Mouse (Mus musculus) erythroblast, embryonic 14.5 days (primary cell): Measurements from ENCODE around the gene Zfp354c. TPM values are rescaled to one million over a fixed set of nuclear protein-coding genes. Genes with fewer than 3 reads are reported as not detected.

ENCODE experiments used
- H3K27me3 ChIP-seq: 2 replicates; pipeline ENCODE4 v1.6.1; 2012; ENCODE audit warnings: inconsistent platforms; ENCODE audit not compliant: control insufficient read depth
- H3K36me3 ChIP-seq: 2 replicates; pipeline ENCODE4 v1.6.1; 2012; ENCODE audit warnings: mild to moderate bottlenecking, inconsistent platforms; ENCODE audit not compliant: control insufficient read depth
- H3K4me1 ChIP-seq: 2 replicates; pipeline ENCODE4 v1.6.1; 2012; ENCODE audit warnings: inconsistent platforms; ENCODE audit not compliant: control insufficient read depth
- H3K4me3 ChIP-seq: replicated peaks from 2 replicates; pipeline ENCODE3; 2012; ENCODE audit warnings: moderate library complexity, mild to moderate bottlenecking, inconsistent platforms
- H3K9me3 ChIP-seq: 2 replicates; pipeline ENCODE4 v1.6.1; 2012; ENCODE audit warnings: low read length, inconsistent platforms, mixed read lengths; ENCODE audit not compliant: control insufficient read depth
- GATA1 ChIP-seq: IDR thresholded peaks from 2 replicates; pipeline ENCODE4 v1.6.1; 2012; ENCODE audit warnings: low read length, inconsistent platforms, mixed read lengths
- TAL1 ChIP-seq: IDR thresholded peaks from 3 replicates; pipeline ENCODE4 v1.6.1; 2012; ENCODE audit warnings: low read length, inconsistent platforms, mixed read lengths
- polyA plus RNA-seq: library from polyadenylated mRNA; stranded (reverse); fragments of >175 nt; gene quantifications from 2 replicates; pipeline ENCODE4 v1.2.3, GENCODE M21; 2012

The Zfp354c gene
- polyA plus RNA-seq, 1 experiment, result not detected

- no peaks in the 10 kb centered on the region for H3K27me3 ChIP-seq
- H3K4me1 ChIP-seq, result no peaks in the 10 kb centered on the region
- TF ChIP-seq TAL1, result no peak
- TF ChIP-seq GATA1, result no peak
- H3K9me3 ChIP-seq, result peaks cover 13% of the 10 kb centered on the region
- H3K36me3 ChIP-seq, result peaks cover 2% of the 10 kb centered on the region; the same call in 1 of the 2 replicates
- no peak overlapping the region for H3K4me3 ChIP-seq
Observed at GRCm38 (mm10) chr11:50835727-50836126, 8.2 kb upstream of the Zfp354c start.

DNA sequence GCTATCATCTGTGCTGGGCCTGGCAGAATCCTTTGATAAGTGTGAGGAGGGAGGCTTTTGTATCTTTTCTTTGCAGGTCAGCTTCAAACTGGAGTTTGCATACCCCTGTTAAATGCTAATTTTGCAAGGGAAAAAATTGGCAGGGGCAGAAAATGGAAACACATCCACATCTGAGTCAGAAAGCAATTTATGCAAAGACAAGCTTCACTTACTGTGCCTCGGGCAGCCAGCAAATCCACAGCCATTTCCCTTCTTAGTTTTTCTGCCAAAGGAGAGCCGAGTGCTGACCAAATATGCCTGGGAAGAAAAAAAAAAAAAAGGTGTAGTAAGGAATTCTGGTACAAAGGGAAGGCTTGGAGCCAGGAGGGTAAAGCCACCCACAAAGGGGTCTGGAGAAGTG lies 1.3 kb downstream of the Zfp354c start:
- H3K36me3 ChIP-seq, result no peaks in the 10 kb centered on the region
- peaks cover 11% of the 10 kb centered on the region for H3K4me1 ChIP-seq
- H3K4me3 ChIP-seq, result no peak overlapping the region
- H3K9me3 ChIP-seq, result no peaks in the 10 kb centered on the region
- H3K27me3 ChIP-seq, result no peaks in the 10 kb centered on the region
- no peak for TF ChIP-seq TAL1
- no peak for TF ChIP-seq GATA1

DNA sequence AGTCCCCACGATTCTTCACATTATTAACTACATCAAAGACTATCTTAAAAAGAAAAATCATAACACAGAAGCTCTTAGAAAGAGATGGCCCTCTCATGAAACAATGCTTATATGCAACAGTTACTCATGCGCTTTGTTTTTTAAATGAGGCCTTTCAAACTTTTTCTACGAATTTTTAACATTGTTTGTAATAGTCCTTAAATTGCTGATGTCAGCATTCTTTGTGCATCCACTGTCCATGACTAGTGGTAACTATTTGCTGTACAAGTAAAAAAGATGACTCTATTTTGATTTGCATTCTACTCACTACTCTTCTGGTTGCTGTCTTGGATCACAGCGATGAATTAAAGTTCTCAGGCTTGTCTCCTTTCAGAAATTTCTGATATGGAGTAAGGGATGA lies 13.3 kb downstream of the Zfp354c start:
- TF ChIP-seq TAL1 (no peak), GATA1 (no peak)
- Histone ChIP-seq H3K9me3 (peaks cover 25% of the 10 kb centered on the region), H3K4me3 (no peak overlapping the region), H3K4me1 (no peaks in the 10 kb centered on the region), H3K36me3 (peaks cover 5% of the 10 kb centered on the region), H3K27me3 (no peaks in the 10 kb centered on the region)

DNA sequence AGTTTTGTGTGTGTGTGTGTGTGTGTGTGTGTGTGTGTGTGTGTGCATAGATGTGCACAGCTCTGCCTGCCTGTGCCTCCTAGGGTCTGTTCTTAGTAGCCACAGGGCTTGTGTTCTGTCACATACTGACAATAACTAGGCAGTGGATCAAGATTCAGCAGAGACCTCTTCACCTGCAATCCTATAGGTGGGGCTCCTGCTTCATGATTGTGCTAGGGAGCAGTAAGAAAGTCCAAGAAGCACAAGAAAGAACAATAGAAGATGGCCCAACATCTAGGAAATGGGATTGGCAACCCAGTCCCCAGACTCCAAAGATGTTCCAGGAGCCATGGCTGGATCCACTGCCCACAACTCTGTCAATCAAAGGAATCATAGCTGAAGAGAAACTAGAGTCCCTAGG lies 28.7 kb downstream of the Zfp354c start:
- no peaks in the 10 kb centered on the region for H3K27me3 ChIP-seq
- peaks cover 5% of the 10 kb centered on the region for H3K9me3 ChIP-seq
- TF ChIP-seq GATA1, result no peak
- TF ChIP-seq TAL1, result no peak
- H3K36me3 ChIP-seq, result no peaks in the 10 kb centered on the region
- H3K4me1 ChIP-seq, result no peaks in the 10 kb centered on the region
- H3K4me3 ChIP-seq, result no peak overlapping the region

DNA sequence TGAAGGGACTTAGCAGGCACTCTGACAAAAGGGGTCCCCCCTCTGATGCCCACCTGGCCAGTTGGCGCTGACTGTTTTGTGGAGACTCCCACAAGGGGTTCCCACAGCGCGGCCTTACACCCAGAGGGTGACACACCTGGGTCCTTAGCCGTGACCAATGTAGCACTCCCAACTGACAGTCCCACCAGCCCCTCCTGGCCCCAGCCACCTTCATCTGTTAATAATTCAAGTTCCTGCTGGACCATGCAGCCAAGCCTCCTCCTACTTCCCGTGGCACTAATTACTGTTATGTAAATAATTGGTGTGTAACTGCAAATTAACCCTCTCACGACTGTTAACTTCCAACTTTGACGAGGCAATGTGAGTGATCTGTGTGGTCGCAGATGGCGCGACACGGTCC lies 29.9 kb downstream of the Zfp354c start:
- H3K4me1 ChIP-seq, result no peaks in the 10 kb centered on the region
- no peaks in the 10 kb centered on the region for H3K27me3 ChIP-seq
- no peaks in the 10 kb centered on the region for H3K36me3 ChIP-seq
- TF ChIP-seq TAL1, result no peak
- H3K9me3 ChIP-seq, result no peaks in the 10 kb centered on the region; the same call in 1 of the 2 replicates
- no peak overlapping the region for H3K4me3 ChIP-seq

DNA sequence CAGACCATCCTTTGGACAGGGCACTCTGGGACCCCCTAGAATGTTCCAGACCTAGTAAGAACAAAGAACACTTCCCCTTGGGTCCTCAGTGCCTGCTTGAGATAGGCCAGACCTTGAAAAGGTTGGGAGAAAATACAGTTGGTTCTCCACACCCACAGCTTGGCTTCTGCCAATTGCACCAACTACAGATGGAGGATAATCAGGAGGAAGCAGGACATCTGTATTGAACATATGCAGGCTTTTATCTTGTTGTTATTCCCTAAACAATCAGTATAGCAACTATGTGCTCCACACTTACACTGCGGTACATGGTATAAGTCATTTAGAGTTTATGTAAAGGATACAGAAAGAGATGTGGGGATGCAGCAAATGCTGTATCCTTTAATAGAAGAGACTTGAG lies 56.5 kb downstream of the Zfp354c start:
- no peak for TF ChIP-seq TAL1
- no peak for TF ChIP-seq GATA1
- Histone ChIP-seq H3K27me3 (no peaks in the 10 kb centered on the region), H3K4me1 (no peaks in the 10 kb centered on the region; the same call in 1 of the 2 replicates), H3K9me3 (no peaks in the 10 kb centered on the region), H3K36me3 (no peaks in the 10 kb centered on the region), H3K4me3 (no peak overlapping the region)

DNA sequence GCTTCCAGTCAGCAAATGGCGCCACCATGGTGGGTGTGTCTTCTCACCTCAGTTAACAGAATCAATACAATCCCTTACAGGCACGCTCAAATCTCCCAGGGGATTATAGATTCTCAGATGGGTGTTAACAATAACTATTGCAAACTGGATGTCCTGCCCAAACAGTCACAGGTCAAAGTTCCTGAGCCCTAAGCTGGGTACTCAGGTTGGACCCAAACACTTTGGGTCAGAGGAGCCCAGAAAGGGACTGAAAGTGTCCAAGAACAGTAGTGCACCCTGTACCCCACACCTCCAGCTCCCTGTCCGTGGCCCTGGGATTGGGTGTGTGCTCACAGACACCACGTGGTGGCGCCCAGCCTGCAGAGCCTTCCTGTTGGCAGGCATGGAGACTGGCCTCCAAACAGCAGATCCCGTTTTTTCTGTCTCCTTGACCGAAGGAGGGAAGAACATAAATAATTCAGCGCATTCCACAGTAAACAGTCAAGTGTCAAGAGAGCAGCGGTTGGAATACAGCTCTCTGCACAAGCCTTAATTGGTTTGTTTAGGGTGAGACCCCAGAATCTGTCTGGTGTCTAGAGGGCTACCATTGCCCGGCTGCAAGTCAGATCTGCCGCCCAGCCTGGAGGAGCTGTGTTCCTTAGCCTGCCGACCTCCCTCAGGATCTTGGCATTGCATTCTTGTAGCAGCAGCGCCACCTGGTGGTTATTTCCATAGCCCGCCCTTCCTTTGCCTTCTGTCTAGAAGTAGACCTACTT lies 58.4 kb downstream of the Zfp354c start:
- H3K4me3 ChIP-seq, result no peak overlapping the region
- no peak for TF ChIP-seq GATA1
- no peak for TF ChIP-seq TAL1
- no peaks in the 10 kb centered on the region for H3K27me3 ChIP-seq
- no peaks in the 10 kb centered on the region; the same call in 1 of the 2 replicates for H3K4me1 ChIP-seq
- H3K9me3 ChIP-seq, result no peaks in the 10 kb centered on the region
- H3K36me3 ChIP-seq, result no peaks in the 10 kb centered on the region

GRCm38 (mm10) chr11:50767039-50767438 lies 60.5 kb downstream of the Zfp354c start:
- no peak for TF ChIP-seq TAL1
- TF ChIP-seq GATA1, result no peak
- H3K4me3 ChIP-seq, result no peak overlapping the region
- no peaks in the 10 kb centered on the region; the same call in 1 of the 2 replicates for H3K4me1 ChIP-seq
- H3K27me3 ChIP-seq, result no peaks in the 10 kb centered on the region
- no peaks in the 10 kb centered on the region for H3K9me3 ChIP-seq
- H3K36me3 ChIP-seq, result no peaks in the 10 kb centered on the region

GRCm38 (mm10) chr11:50766461-50766860 lies 61.1 kb downstream of the Zfp354c start:
- Histone ChIP-seq H3K36me3 (no peaks in the 10 kb centered on the region), H3K4me1 (no peaks in the 10 kb centered on the region; the same call in 1 of the 2 replicates), H3K9me3 (no peaks in the 10 kb centered on the region), H3K27me3 (no peaks in the 10 kb centered on the region), H3K4me3 (no peak overlapping the region)
- TF ChIP-seq GATA1 (no peak), TAL1 (no peak)

Other genes starting within 250 kb of the Zfp354c start
- 0.01 TPM in 1 of 2 replicates, not detected in the other for gene Adamts2, start 225.6 kb downstream of the Zfp354c start, polyA plus RNA-seq
- not detected in 2 replicates for gene Zfp879, start 13.8 kb upstream of the Zfp354c start, polyA plus RNA-seq
- not detected in 2 replicates for gene Grm6, start 23.0 kb upstream of the Zfp354c start, polyA plus RNA-seq
- gene Zfp454, start 59.9 kb upstream of the Zfp354c start, polyA plus RNA-seq, result not detected in 2 replicates
- gene Zfp2, start 88.4 kb upstream of the Zfp354c start, polyA plus RNA-seq, result not detected in 2 replicates
- not detected in 2 replicates for gene Zfp354b, start 103.9 kb upstream of the Zfp354c start, polyA plus RNA-seq
- gene 4933414I15Rik, start 116.0 kb upstream of the Zfp354c start, polyA plus RNA-seq, result not detected in 2 replicates
- not detected in 2 replicates for gene Prop1, start 126.0 kb upstream of the Zfp354c start, polyA plus RNA-seq
- gene Olfr1378, start 138.8 kb upstream of the Zfp354c start, polyA plus RNA-seq, result 0.01 TPM in 1 of 2 replicates, not detected in the other
- gene Olfr1377, start 154.2 kb upstream of the Zfp354c start, polyA plus RNA-seq, result not detected in 2 replicates
- not detected in 2 replicates for gene Olfr51, start 175.9 kb upstream of the Zfp354c start, polyA plus RNA-seq
- 0.01 TPM in 1 of 2 replicates, not detected in the other for gene Olfr54, start 186.5 kb upstream of the Zfp354c start, polyA plus RNA-seq
- not detected in 2 replicates for gene Olfr1375, start 220.4 kb upstream of the Zfp354c start, polyA plus RNA-seq
- not detected in 2 replicates for gene Zfp354a, start 231.5 kb upstream of the Zfp354c start, polyA plus RNA-seq